Mouse (Mus musculus) cerebellum, adult 11-12 months (tissue): ENCODE data around the gene Tnk2.

Source experiments
- DNase-seq: peaks from one replicate; pipeline ENCODE4 v3.0.0; 2022

Tnk2 gene

GRCm38 (mm10) chr16:32723163-32723562, 79.5 kb downstream of the Tnk2 start:
- no peak for DNase-seq

- DNase-seq, result no peak
Measured at GRCm38 (mm10) chr16:32723767-32724166, 80.1 kb downstream of the Tnk2 start.

- no peak for DNase-seq
Measured at GRCm38 (mm10) chr16:32724259-32724658, 80.6 kb downstream of the Tnk2 start.

GRCm38 (mm10) chr16:32726501-32726900, 82.8 kb downstream of the Tnk2 start:
- peak; percentile 52 for DNase-seq

GRCm38 (mm10) chr16:32728240-32728639, 84.6 kb downstream of the Tnk2 start:
- DNase-seq, result no peak

GRCm38 (mm10) chr16:32728730-32729129, 85.1 kb downstream of the Tnk2 start:
- DNase-seq, result no peak
